Mouse (Mus musculus): ENCODE data around the gene Plekhs1.
"Not testable (repeated sequence)": the region's sequence is repeated elsewhere in the genome, so short reads cannot be mapped to it uniquely, and the experiment has no call there.

Plekhs1 gene

GRCm38 (mm10) chr19:56530529-56530928 lies 69.1 kb downstream of the Plekhs1 start:
- not testable (repeated sequence) for DNase-seq (ENCODE audit: low spot score)

- DNase-seq (ENCODE audit: low spot score), result no peak
Observed at GRCm38 (mm10) chr19:56531251-56531650, 69.8 kb downstream of the Plekhs1 start.

GRCm38 (mm10) chr19:56533291-56534071 lies 72.0 kb downstream of the Plekhs1 start:
- no peak for DNase-seq (ENCODE audit: low spot score)

- no peak for DNase-seq (ENCODE audit: low spot score)
Observed at GRCm38 (mm10) chr19:56534337-56534736, 72.9 kb downstream of the Plekhs1 start.

- DNase-seq (ENCODE audit: low spot score), result no peak
Observed at GRCm38 (mm10) chr19:56535064-56535463, 73.6 kb downstream of the Plekhs1 start.

GRCm38 (mm10) chr19:56535765-56536164 lies 74.3 kb downstream of the Plekhs1 start:
- no peak for DNase-seq (ENCODE audit: low spot score)

All from embryo, embryonic 10.5 days (tissue).